Mouse (Mus musculus) embryonic facial prominence, embryonic 13.5 days (tissue): ENCODE data around the gene Tgfbr3. TPM values are rescaled to one million over a fixed set of nuclear protein-coding genes. Genes with fewer than 3 reads are reported as not detected.

Experiments used
- ATAC-seq: fragments of 200-750 bp; cut with Nextera tagmentation; 2 replicates; pipeline ENCODE4 v1.8.0; 2017; ENCODE audit warnings: low read depth; ENCODE audit not compliant: insufficient number of reproducible peaks, insufficient read depth, low FRiP score, low TSS enrichment
- H3K27ac ChIP-seq: fragments of 300-500 bp; sonication (generic); 2 replicates; pipeline ENCODE4 v1.5.1; 2015; ENCODE audit warnings: moderate library complexity, mild to moderate bottlenecking, inconsistent platforms
- H3K27me3 ChIP-seq: fragments of 300-500 bp; sonication (generic); 2 replicates; pipeline ENCODE4 v1.6.1; 2015; ENCODE audit warnings: mild to moderate bottlenecking, inconsistent platforms
- H3K36me3 ChIP-seq: fragments of 300-500 bp; sonication (generic); 2 replicates; pipeline ENCODE4 v1.6.1; 2015; ENCODE audit warnings: mild to moderate bottlenecking, inconsistent platforms
- H3K4me1 ChIP-seq: fragments of 300-500 bp; sonication (generic); 2 replicates; pipeline ENCODE4 v1.6.1; 2015; ENCODE audit warnings: inconsistent platforms
- H3K4me2 ChIP-seq: fragments of 300-500 bp; sonication (generic); 2 replicates; pipeline ENCODE4 v1.6.1; 2015; ENCODE audit warnings: moderate library complexity, mild to moderate bottlenecking, inconsistent platforms
- H3K4me3 ChIP-seq: fragments of 300-500 bp; sonication (generic); 2 replicates; pipeline ENCODE4 v1.5.1; 2015; ENCODE audit warnings: mild to moderate bottlenecking, inconsistent platforms
- H3K9ac ChIP-seq: fragments of 300-500 bp; sonication (generic); 2 replicates; pipeline ENCODE4 v1.6.1; 2015; ENCODE audit warnings: mild to moderate bottlenecking, inconsistent platforms
- H3K9me3 ChIP-seq: fragments of 300-500 bp; sonication (generic); 2 replicates; pipeline ENCODE4 v1.6.1; 2016; ENCODE audit warnings: inconsistent platforms
- WGBS: fragments of 180-500 bp; shearing (Covaris S2); methylation state at CpG from one replicate; pipeline ENCODE4 v1.1.7; 2015; ENCODE audit warnings: mixed read lengths; 5-methylcytosine and 5-hydroxymethylcytosine counted together
- polyA plus RNA-seq: library from polyadenylated mRNA; unstranded; fragments of >200 nt; fragmentation: Nextera tagmentation; extraction: Ambion mirVana; gene quantifications from 2 replicates; pipeline ENCODE4 v1.2.1, GENCODE M21; 2015

Tgfbr3 gene
- polyA plus RNA-seq, 1 experiment from 2014 or later: 35.9 TPM

GRCm38 (mm10) chr5:107084431-107084830 lies 205.0 kb downstream of the Tgfbr3 start:
- Histone ChIP-seq H3K27ac (no peak overlapping the region), H3K36me3 (no peaks in the 10 kb centered on the region), H3K9ac (no peak overlapping the region), H3K4me3 (no peak overlapping the region), H3K27me3 (0 out of 2 replicates have a peak, but pooled peaks cover 3% of the 10 kb centered on the region), H3K4me2 (no peak overlapping the region), H3K4me1 (peaks cover 43% of the 10 kb centered on the region), H3K9me3 (no peaks in the 10 kb centered on the region)
- ATAC-seq: no peak
- 92% methylated on average over 4 of the region's 4 CpGs for WGBS

GRCm38 (mm10) chr5:107082011-107082410 lies 207.4 kb downstream of the Tgfbr3 start:
- Histone ChIP-seq H3K9ac (no peak overlapping the region), H3K27ac (peak overlapping the region; percentile 55; the same call in 1 of the 2 replicates), H3K4me1 (peaks cover 34% of the 10 kb centered on the region), H3K4me2 (no peak overlapping the region), H3K27me3 (0 out of 2 replicates have a peak, but pooled peaks cover 3% of the 10 kb centered on the region), H3K36me3 (no peaks in the 10 kb centered on the region), H3K9me3 (no peaks in the 10 kb centered on the region), H3K4me3 (no peak overlapping the region)
- ATAC-seq: no peak
- 85% methylated on average over 3 of the region's 3 CpGs for WGBS

- H3K36me3 ChIP-seq: no peaks in the 10 kb centered on the region
- H3K4me2 ChIP-seq: no peak overlapping the region
- no peak overlapping the region for H3K9ac ChIP-seq
- no peak overlapping the region for H3K4me3 ChIP-seq
- 58% methylated on average over 12 of the region's 12 CpGs for WGBS
- ATAC-seq: no peak
- H3K9me3 ChIP-seq: no peaks in the 10 kb centered on the region
- H3K27me3 ChIP-seq: 0 out of 2 replicates have a peak, but pooled peaks cover 3% of the 10 kb centered on the region
- peaks cover 31% of the 10 kb centered on the region for H3K4me1 ChIP-seq
- no peak overlapping the region for H3K27ac ChIP-seq
These were observed 208.3 kb downstream of the Tgfbr3 start for GRCm38 (mm10) chr5:107080986-107081624.

GRCm38 (mm10) chr5:107079920-107080319 lies 209.5 kb downstream of the Tgfbr3 start:
- Histone ChIP-seq H3K27me3 (0 out of 2 replicates have a peak, but pooled peaks cover 3% of the 10 kb centered on the region), H3K27ac (no peak overlapping the region), H3K9me3 (no peaks in the 10 kb centered on the region), H3K9ac (no peak overlapping the region), H3K4me1 (peaks cover 36% of the 10 kb centered on the region), H3K4me3 (no peak overlapping the region), H3K4me2 (no peak overlapping the region), H3K36me3 (no peaks in the 10 kb centered on the region)
- no peak for ATAC-seq
- WGBS: 48% methylated on average over 8 of the region's 8 CpGs

- Histone ChIP-seq H3K27me3 (0 out of 2 replicates have a peak, but pooled peaks cover 3% of the 10 kb centered on the region), H3K36me3 (no peaks in the 10 kb centered on the region), H3K27ac (peak overlapping the region; percentile 22; the same call in 1 of the 2 replicates), H3K4me2 (no peak overlapping the region), H3K4me3 (no peak overlapping the region), H3K4me1 (peaks cover 39% of the 10 kb centered on the region), H3K9me3 (no peaks in the 10 kb centered on the region), H3K9ac (no peak overlapping the region)
- ATAC-seq: peak; percentile 32; the same call in 1 of the 2 replicates
- WGBS: 59% methylated on average over 11 of the region's 11 CpGs
These were observed 210.2 kb downstream of the Tgfbr3 start for GRCm38 (mm10) chr5:107079146-107079638.

GRCm38 (mm10) chr5:107078361-107078760 lies 211.1 kb downstream of the Tgfbr3 start:
- no peaks in the 10 kb centered on the region for H3K36me3 ChIP-seq
- H3K4me1 ChIP-seq: peaks cover 39% of the 10 kb centered on the region
- no peaks in the 10 kb centered on the region for H3K9me3 ChIP-seq
- 96% methylated on average over 3 of the region's 3 CpGs for WGBS
- no peak overlapping the region for H3K4me3 ChIP-seq
- H3K27me3 ChIP-seq: 0 out of 2 replicates have a peak, but pooled peaks cover 3% of the 10 kb centered on the region
- no peak for ATAC-seq
- H3K27ac ChIP-seq: no peak overlapping the region
- no peak overlapping the region for H3K9ac ChIP-seq
- no peak overlapping the region for H3K4me2 ChIP-seq

GRCm38 (mm10) chr5:107077900-107078299 lies 211.5 kb downstream of the Tgfbr3 start:
- Histone ChIP-seq H3K36me3 (no peaks in the 10 kb centered on the region), H3K9me3 (no peaks in the 10 kb centered on the region), H3K4me3 (no peak overlapping the region), H3K27ac (no peak overlapping the region), H3K27me3 (0 out of 2 replicates have a peak, but pooled peaks cover 3% of the 10 kb centered on the region), H3K4me2 (no peak overlapping the region), H3K4me1 (peaks cover 39% of the 10 kb centered on the region), H3K9ac (no peak overlapping the region)
- no peak for ATAC-seq
- 92% methylated on average over 7 of the region's 7 CpGs for WGBS

- no peak overlapping the region for H3K4me3 ChIP-seq
- ATAC-seq: no peak
- no peak overlapping the region for H3K27ac ChIP-seq
- no peak overlapping the region for H3K4me2 ChIP-seq
- peaks cover 25% of the 10 kb centered on the region for H3K4me1 ChIP-seq
- no peak overlapping the region for H3K9ac ChIP-seq
- H3K27me3 ChIP-seq: no peaks in the 10 kb centered on the region
- 62% methylated on average over 13 of the region's 13 CpGs for WGBS
- H3K36me3 ChIP-seq: no peaks in the 10 kb centered on the region
- no peaks in the 10 kb centered on the region for H3K9me3 ChIP-seq
These were observed 214.3 kb downstream of the Tgfbr3 start for GRCm38 (mm10) chr5:107074980-107075583.

- no peak overlapping the region for H3K4me3 ChIP-seq
- WGBS: 63% methylated on average over 4 of the region's 4 CpGs
- no peak overlapping the region for H3K27ac ChIP-seq
- no peaks in the 10 kb centered on the region for H3K36me3 ChIP-seq
- H3K9me3 ChIP-seq: no peaks in the 10 kb centered on the region
- H3K4me2 ChIP-seq: no peak overlapping the region
- H3K9ac ChIP-seq: no peak overlapping the region
- no peaks in the 10 kb centered on the region for H3K27me3 ChIP-seq
- peaks cover 18% of the 10 kb centered on the region for H3K4me1 ChIP-seq
- ATAC-seq: no peak
These were observed 215.1 kb downstream of the Tgfbr3 start for GRCm38 (mm10) chr5:107074350-107074749.

- H3K4me1 ChIP-seq: peaks cover 11% of the 10 kb centered on the region; the same call in 1 of the 2 replicates
These were observed 215.9 kb downstream of the Tgfbr3 start for GRCm38 (mm10) chr5:107073536-107073935.

GRCm38 (mm10) chr5:107068146-107068545 lies 221.3 kb downstream of the Tgfbr3 start:
- Histone ChIP-seq H3K4me1 (peaks cover 2% of the 10 kb centered on the region; the same call in 1 of the 2 replicates), H3K27me3 (no peaks in the 10 kb centered on the region), H3K4me3 (no peak overlapping the region), H3K27ac (no peak overlapping the region), H3K9me3 (no peaks in the 10 kb centered on the region), H3K36me3 (no peaks in the 10 kb centered on the region), H3K4me2 (no peak overlapping the region), H3K9ac (no peak overlapping the region)
- ATAC-seq: no peak
- 76% methylated on average over 5 of the region's 5 CpGs for WGBS

More at GRCm38 (mm10) chr5:107073536-107073935, 215.9 kb downstream of the Tgfbr3 start:
- Histone ChIP-seq H3K4me2 (no peak overlapping the region), H3K9ac (no peak overlapping the region), H3K27ac (no peak overlapping the region), H3K9me3 (no peaks in the 10 kb centered on the region), H3K4me3 (no peak overlapping the region), H3K27me3 (no peaks in the 10 kb centered on the region), H3K36me3 (no peaks in the 10 kb centered on the region)
- WGBS: 45% methylated on average over 3 of the region's 3 CpGs
- ATAC-seq: no peak

GRCm38 (mm10) chr5:107067531-107067930 lies 221.9 kb downstream of the Tgfbr3 start:
- Histone ChIP-seq H3K4me1 (no peaks in the 10 kb centered on the region), H3K9ac (no peak overlapping the region), H3K27me3 (no peaks in the 10 kb centered on the region), H3K9me3 (no peaks in the 10 kb centered on the region), H3K36me3 (no peaks in the 10 kb centered on the region), H3K4me2 (no peak overlapping the region), H3K27ac (no peak overlapping the region), H3K4me3 (no peak overlapping the region)
- 66% methylated on average over 7 of the region's 7 CpGs for WGBS
- no peak for ATAC-seq
